In genomic region chr2:60418075-60418474, GRCm38 (mm10) we compare ENCODE assay signal across 7 mouse cellular contexts. TPM values are rescaled to one million over a fixed set of nuclear protein-coding genes. Genes with fewer than 3 reads are reported as not detected.
DNase-seq lines count a peak whose midpoint lies in the region; ATAC-seq and TF ChIP-seq lines count a peak whose summit lies in the region.

No protein-coding gene starts in this region.

- 10% methylated on average over 6 of the region's 6 CpGs for WGBS in hindbrain, postnatal 0 days

- H3K9me3 ChIP-seq in hindbrain, postnatal 0 days (ENCODE audit: low read length) = no peaks in the 10 kb centered on the region

- H3K27ac ChIP-seq in hindbrain, postnatal 0 days = no peak overlapping the region
- no peak overlapping the region for H3K27ac ChIP-seq in left cerebral cortex, adult 2 months

- intact Hi-C loops in left cerebral cortex, adult 2 months (cut with DNase I) = loop anchor here (5.0 to 10.0 kb wide), 4 partner anchors 161 to 883 kb away; no protein-coding TSS in a partner anchor

- no peak overlapping the region for H3K4me3 ChIP-seq in hindbrain, postnatal 0 days (ENCODE audit: low read length)
- H3K4me3 ChIP-seq in left cerebral cortex, adult 2 months = no peak overlapping the region

- H3K27me3 ChIP-seq in hindbrain, postnatal 0 days (ENCODE audit: insufficient read depth, low read length) = no peaks in the 10 kb centered on the region

- H3K4me2 ChIP-seq in hindbrain, postnatal 0 days (ENCODE audit: low read depth, low read length) = no peak overlapping the region

- no peaks in the 10 kb centered on the region for H3K36me3 ChIP-seq in hindbrain, postnatal 0 days (ENCODE audit: insufficient read depth, low read length)

- peak; percentile 85 for ATAC-seq in hindbrain, postnatal 0 days
- ATAC-seq in megakaryocyte progenitor cell, adult 5-6 weeks (replicated peaks; ENCODE audit: poor library complexity) = peak; percentile 100

- peak; percentile 86 for TF ChIP-seq CTCF in hindbrain, postnatal 0 days (IDR thresholded peaks at IDR 0.05; ENCODE audit: low read depth)
- peak; percentile 87 for TF ChIP-seq CTCF in left cerebral cortex, adult 2 months (IDR thresholded peaks at IDR 0.05)

- no peak overlapping the region for H3K9ac ChIP-seq in hindbrain, postnatal 0 days (replicated peaks; ENCODE audit: low read length)

- no peaks in the 10 kb centered on the region for H3K4me1 ChIP-seq in hindbrain, postnatal 0 days (ENCODE audit: insufficient read depth, low read length)

- peak; percentile 91 for DNase-seq in ZHBTc4 (ENCODE audit: low read depth, low spot score)
- peak; percentile 82 to 86 for DNase-seq in cerebellum, postnatal 14 days
- DNase-seq in frontal cortex, postnatal 36 days (ENCODE audit: low spot score in 2 of 2) = peak; percentile 73 to 83
- DNase-seq in hindbrain, postnatal 0 days (ENCODE audit: low spot score) = peak; percentile 85
- peak; percentile 68 to 72 for DNase-seq in left cerebral cortex, adult 2 months (ENCODE audit: extremely low spot score in 1 of 2, low spot score in 2 of 2)
- DNase-seq in right cerebral cortex, postnatal 25 days = peak; percentile 68

RNA-seq across cellular contexts. Expression of gene Ly75, which starts 35.0 kb away (rescaled TPM):
- 2.5 and 2.6 TPM in 2 replicates for total RNA-seq in hindbrain, postnatal 0 days (2014; rRNA removed)
- polyA plus RNA-seq in hindbrain, postnatal 0 days (2015; fragmentation: Nextera tagmentation; extraction: Ambion mirVana) = 1.8 and 2.0 TPM in 2 replicates
- under 1 TPM; 0.68 to 0.91 TPM for total RNA-seq in left cerebral cortex, adult 2 months (2021)
- 2.5 and 3.4 TPM in 2 replicates for total RNA-seq in megakaryocyte progenitor cell, adult 5-6 weeks (2015)
- total RNA-seq in megakaryocyte progenitor cell, adult 5-6 weeks (2017) = 4.4 and 4.5 TPM in 2 replicates
